Mouse (Mus musculus): ENCODE measurements around the gene Elf5. TPM values are rescaled to one million over a fixed set of nuclear protein-coding genes. Genes with fewer than 3 reads are reported as not detected.

The Elf5 gene
- polyA plus RNA-seq (2016; fragmentation: Nextera tagmentation; extraction: Ambion mirVana), result not detected in 2 replicates

GRCm38 (mm10) chr2:103411348-103411747 lies at the start of gene Elf5:
Gene Elf5, plus strand, starts transcription at chr2:103411688.
- Histone ChIP-seq H3K4me3 (no peak within 1 kb of the TSS), H3K9ac (no peak within 1 kb of the TSS), H3K4me2 (no peak within 1 kb of the TSS), H3K36me3 (no peaks in the 10 kb centered on the region), H3K27ac (ENCODE audit: poor library complexity, severe bottlenecking) (no peak within 1 kb of the TSS), H3K27me3 (replicated peaks) (no peaks in the 10 kb centered on the region), H3K9me3 (replicated peaks) (no peaks in the 10 kb centered on the region), H3K4me1 (replicated peaks) (peaks cover 8% of the 10 kb centered on the region)
- WGBS, result 62% methylated on average over 6 of the region's 6 CpGs
- ATAC-seq (ENCODE audit: insufficient number of reproducible peaks, low FRiP score), result no peak

- ATAC-seq (ENCODE audit: insufficient number of reproducible peaks, low FRiP score), result no peak
- no peak overlapping the region for H3K27ac ChIP-seq (ENCODE audit: poor library complexity, severe bottlenecking)
- no peak overlapping the region for H3K4me3 ChIP-seq
- WGBS, result 55% methylated on average over 5 of the region's 5 CpGs
- H3K4me1 ChIP-seq (replicated peaks), result no peaks in the 10 kb centered on the region
- H3K36me3 ChIP-seq, result no peaks in the 10 kb centered on the region
- H3K27me3 ChIP-seq (replicated peaks), result 0 out of 2 replicates have a peak, but pooled peaks cover 5% of the 10 kb centered on the region
- no peaks in the 10 kb centered on the region for H3K9me3 ChIP-seq (replicated peaks)
- no peak overlapping the region for H3K4me2 ChIP-seq
- H3K9ac ChIP-seq, result no peak overlapping the region
Observed at GRCm38 (mm10) chr2:103372541-103372940, 38.9 kb upstream of the Elf5 start.

DNA sequence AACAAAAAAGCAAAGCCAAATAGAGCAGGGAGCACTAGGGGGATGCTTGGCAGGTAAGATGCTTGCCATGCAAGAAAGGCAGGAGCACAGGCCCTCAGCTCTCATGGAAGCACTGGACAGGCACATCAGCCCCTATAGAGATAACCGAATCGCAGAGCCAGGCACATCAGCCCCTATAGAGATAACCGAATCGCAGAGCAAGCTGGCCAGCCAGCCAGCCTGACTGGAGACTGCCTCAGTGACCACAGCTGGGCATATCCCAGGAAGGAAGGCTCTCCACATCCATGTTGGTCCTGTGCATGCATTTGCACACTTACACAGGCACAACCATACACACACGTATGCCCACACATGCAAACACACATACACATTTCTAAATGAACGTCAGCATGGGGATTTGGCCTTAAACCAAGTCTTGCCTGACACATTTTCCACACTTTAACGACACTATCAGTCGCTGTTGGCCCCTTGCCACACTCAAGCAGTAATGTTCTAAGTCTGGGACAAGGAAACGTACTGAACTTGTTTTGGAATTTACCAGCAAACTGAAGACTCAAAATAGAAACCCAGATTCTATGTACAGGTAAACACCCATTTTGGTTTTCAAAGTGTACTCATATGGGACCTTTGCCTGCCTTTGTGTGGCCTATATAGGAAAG lies 31.9 kb upstream of the Elf5 start:
- Histone ChIP-seq H3K9ac (no peak overlapping the region), H3K4me3 (no peak overlapping the region), H3K27me3 (replicated peaks) (no peaks in the 10 kb centered on the region), H3K9me3 (replicated peaks) (no peaks in the 10 kb centered on the region), H3K4me1 (replicated peaks) (peaks cover 17% of the 10 kb centered on the region), H3K4me2 (peak overlapping the region; percentile 32), H3K36me3 (no peaks in the 10 kb centered on the region), H3K27ac (ENCODE audit: poor library complexity, severe bottlenecking) (peak overlapping the region; percentile 55)
- WGBS, result 18% methylated on average over 9 of the region's 9 CpGs
- peak; percentile 61; the same call in 1 of the 2 replicates for ATAC-seq (ENCODE audit: insufficient number of reproducible peaks, low FRiP score)

- Histone ChIP-seq H3K4me3 (no peak overlapping the region), H3K9ac (no peak overlapping the region), H3K27me3 (replicated peaks) (no peaks in the 10 kb centered on the region), H3K36me3 (no peaks in the 10 kb centered on the region), H3K9me3 (replicated peaks) (0 out of 2 replicates have a peak, but pooled peaks cover 3% of the 10 kb centered on the region), H3K4me1 (replicated peaks) (peaks cover 17% of the 10 kb centered on the region), H3K4me2 (no peak overlapping the region), H3K27ac (ENCODE audit: poor library complexity, severe bottlenecking) (no peak overlapping the region)
- WGBS, result 83% methylated on average over 2 of the region's 2 CpGs
- ATAC-seq (ENCODE audit: insufficient number of reproducible peaks, low FRiP score), result no peak
Observed at GRCm38 (mm10) chr2:103382174-103382573, 29.3 kb upstream of the Elf5 start.

GRCm38 (mm10) chr2:103387881-103388280 lies 23.6 kb upstream of the Elf5 start:
- H3K36me3 ChIP-seq, result no peaks in the 10 kb centered on the region
- no peak overlapping the region for H3K4me2 ChIP-seq
- no peaks in the 10 kb centered on the region for H3K4me1 ChIP-seq (replicated peaks)
- 75% methylated on average over 1 of the region's 1 CpGs for WGBS
- H3K27me3 ChIP-seq (replicated peaks), result no peaks in the 10 kb centered on the region
- H3K27ac ChIP-seq (ENCODE audit: poor library complexity, severe bottlenecking), result no peak overlapping the region
- no peak overlapping the region for H3K9ac ChIP-seq
- no peak overlapping the region for H3K4me3 ChIP-seq
- H3K9me3 ChIP-seq (replicated peaks), result 0 out of 2 replicates have a peak, but pooled peaks cover 3% of the 10 kb centered on the region
- ATAC-seq (ENCODE audit: insufficient number of reproducible peaks, low FRiP score), result no peak

- no peak for ATAC-seq (ENCODE audit: insufficient number of reproducible peaks, low FRiP score)
Observed at GRCm38 (mm10) chr2:103388311-103388710, 23.2 kb upstream of the Elf5 start.

DNA sequence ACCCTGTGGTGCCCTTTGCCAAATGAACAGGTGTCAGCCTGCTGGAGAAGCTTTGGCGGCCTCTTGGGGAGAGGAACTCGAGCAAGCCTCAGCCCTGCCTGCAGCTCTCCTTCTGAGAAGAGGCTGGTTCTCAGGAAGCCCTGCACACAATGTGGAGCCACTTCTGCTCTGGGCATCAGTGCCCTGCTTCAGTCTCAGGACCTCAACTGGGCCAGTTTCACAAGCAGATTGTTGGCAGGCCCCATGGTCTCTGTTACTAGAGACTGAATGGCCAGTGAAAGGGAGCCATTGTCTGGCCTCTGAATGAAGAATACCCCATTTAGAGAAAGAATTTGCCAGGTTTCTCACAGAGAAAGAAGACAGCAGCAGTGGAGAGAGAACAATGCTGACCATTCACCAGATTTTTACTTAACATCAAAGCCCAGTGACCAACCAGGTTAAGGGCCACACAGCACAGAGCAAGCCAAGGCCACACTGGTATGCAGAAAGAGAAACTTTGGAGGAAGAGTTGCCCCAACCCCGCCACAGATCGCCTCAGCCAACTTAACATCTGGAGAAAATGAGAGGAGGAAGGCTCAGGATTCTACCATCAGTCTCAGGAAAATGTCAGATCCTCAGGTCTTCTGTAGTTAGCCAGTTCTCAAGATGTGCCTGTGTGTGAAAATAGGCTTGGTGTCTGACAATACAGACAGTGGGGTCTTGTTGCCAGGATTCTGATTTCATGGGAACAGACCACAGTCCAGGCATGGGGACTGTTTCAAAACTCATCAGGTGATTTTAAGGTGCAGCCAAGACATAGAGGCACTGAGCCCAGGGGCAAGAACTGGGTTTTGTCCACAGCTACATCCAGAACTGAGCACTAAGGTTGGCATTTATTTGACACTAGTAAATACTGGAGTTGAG lies 21.2 kb upstream of the Elf5 start:
- no peak overlapping the region for H3K9ac ChIP-seq
- H3K4me1 ChIP-seq (replicated peaks), result no peaks in the 10 kb centered on the region
- no peaks in the 10 kb centered on the region for H3K36me3 ChIP-seq
- no peak for ATAC-seq (ENCODE audit: insufficient number of reproducible peaks, low FRiP score)
- H3K4me3 ChIP-seq, result no peak overlapping the region
- H3K27me3 ChIP-seq (replicated peaks), result no peaks in the 10 kb centered on the region
- no peak overlapping the region for H3K27ac ChIP-seq (ENCODE audit: poor library complexity, severe bottlenecking)
- peaks cover 2% of the 10 kb centered on the region; the same call in 1 of the 2 replicates for H3K9me3 ChIP-seq (replicated peaks)
- WGBS, result 59% methylated on average over 4 of the region's 4 CpGs
- H3K4me2 ChIP-seq, result no peak overlapping the region

More at GRCm38 (mm10) chr2:103388311-103388710, 23.2 kb upstream of the Elf5 start:
- no peak overlapping the region for H3K4me2 ChIP-seq
- H3K9me3 ChIP-seq (replicated peaks), result 0 out of 2 replicates have a peak, but pooled peaks cover 3% of the 10 kb centered on the region
- H3K4me1 ChIP-seq (replicated peaks), result no peaks in the 10 kb centered on the region
- no peak overlapping the region for H3K27ac ChIP-seq (ENCODE audit: poor library complexity, severe bottlenecking)
- no peak overlapping the region for H3K9ac ChIP-seq
- H3K36me3 ChIP-seq, result no peaks in the 10 kb centered on the region
- no peaks in the 10 kb centered on the region for H3K27me3 ChIP-seq (replicated peaks)
- WGBS, result 69% methylated on average over 1 of the region's 1 CpGs
- no peak overlapping the region for H3K4me3 ChIP-seq

DNA sequence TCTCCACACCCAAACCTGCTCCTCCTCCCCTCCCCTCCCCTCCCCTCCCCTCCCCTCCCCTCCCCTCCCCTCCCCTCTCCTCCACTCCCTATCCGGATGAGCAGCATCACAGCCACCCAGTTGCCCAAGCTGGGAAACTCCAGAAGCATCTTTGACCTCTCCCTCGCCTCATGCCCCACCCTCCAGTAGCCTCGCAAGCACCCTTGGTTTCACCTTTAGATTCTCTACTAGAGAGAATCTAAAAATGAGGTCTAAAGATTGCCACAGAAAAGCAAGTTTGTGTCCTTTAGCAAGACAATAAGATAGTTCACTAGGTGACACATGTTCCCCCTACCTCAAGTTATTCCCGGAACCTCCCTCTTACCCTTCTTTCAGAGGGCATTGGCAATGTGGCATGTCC lies 19.9 kb upstream of the Elf5 start:
- H3K9ac ChIP-seq, result no peak overlapping the region
- H3K27ac ChIP-seq (ENCODE audit: poor library complexity, severe bottlenecking), result no peak overlapping the region
- H3K9me3 ChIP-seq (replicated peaks), result peaks cover 2% of the 10 kb centered on the region; the same call in 1 of the 2 replicates
- ATAC-seq (ENCODE audit: insufficient number of reproducible peaks, low FRiP score), result no peak
- no peak overlapping the region for H3K4me3 ChIP-seq
- no peaks in the 10 kb centered on the region for H3K27me3 ChIP-seq (replicated peaks)
- no peaks in the 10 kb centered on the region for H3K36me3 ChIP-seq
- 73% methylated on average over 4 of the region's 4 CpGs for WGBS
- H3K4me2 ChIP-seq, result no peak overlapping the region
- no peaks in the 10 kb centered on the region for H3K4me1 ChIP-seq (replicated peaks)

DNA sequence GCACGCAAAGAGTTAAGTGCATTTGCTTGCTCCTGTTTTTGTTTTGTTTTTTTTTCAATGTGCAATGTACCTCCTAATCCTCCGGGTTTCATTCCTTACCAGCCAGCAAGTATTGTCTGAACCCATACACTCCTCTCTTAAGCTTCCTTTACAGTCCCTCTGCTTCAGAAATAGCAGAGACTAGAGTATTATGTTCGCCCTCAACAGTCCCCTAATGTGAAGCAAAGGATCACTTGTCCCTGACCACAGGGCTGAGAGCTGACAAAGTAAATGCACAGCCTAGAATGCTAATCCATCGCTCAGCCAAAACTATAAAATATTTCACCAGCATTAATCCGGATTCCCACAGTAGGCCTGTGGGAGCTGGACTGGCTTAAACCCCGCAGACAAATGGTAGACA lies 13.4 kb upstream of the Elf5 start:
- Histone ChIP-seq H3K9ac (no peak overlapping the region), H3K27me3 (replicated peaks) (no peaks in the 10 kb centered on the region), H3K27ac (ENCODE audit: poor library complexity, severe bottlenecking) (no peak overlapping the region), H3K4me2 (no peak overlapping the region), H3K4me3 (no peak overlapping the region), H3K4me1 (replicated peaks) (no peaks in the 10 kb centered on the region), H3K9me3 (replicated peaks) (peaks cover 2% of the 10 kb centered on the region; the same call in 1 of the 2 replicates), H3K36me3 (no peaks in the 10 kb centered on the region)
- 72% methylated on average over 6 of the region's 6 CpGs for WGBS
- ATAC-seq (ENCODE audit: insufficient number of reproducible peaks, low FRiP score), result no peak

DNA sequence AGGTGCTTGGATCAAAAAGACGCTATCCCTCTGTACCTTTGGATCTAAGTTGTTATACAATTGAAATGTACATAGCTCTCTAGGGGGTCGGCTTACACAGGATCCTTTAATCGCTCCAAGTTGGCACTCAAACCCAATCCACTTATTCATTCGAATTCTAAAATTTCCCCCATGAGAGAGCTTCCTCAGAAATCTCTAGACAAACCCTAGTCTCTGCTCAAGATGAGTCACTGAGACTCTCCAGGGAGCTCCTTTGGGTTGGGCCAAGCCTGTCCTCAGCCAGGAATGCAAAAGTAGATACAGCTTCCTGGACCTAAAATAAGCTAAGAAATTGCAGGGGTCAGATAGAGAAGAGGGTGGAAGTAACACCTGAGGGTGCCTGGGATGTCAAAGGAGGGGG lies 10.8 kb upstream of the Elf5 start:
- Histone ChIP-seq H3K9me3 (replicated peaks) (no peaks in the 10 kb centered on the region), H3K36me3 (no peaks in the 10 kb centered on the region), H3K4me1 (replicated peaks) (no peaks in the 10 kb centered on the region), H3K27me3 (replicated peaks) (no peaks in the 10 kb centered on the region), H3K27ac (ENCODE audit: poor library complexity, severe bottlenecking) (no peak overlapping the region), H3K9ac (no peak overlapping the region), H3K4me3 (no peak overlapping the region), H3K4me2 (no peak overlapping the region)
- WGBS, result 69% methylated on average over 4 of the region's 4 CpGs
- ATAC-seq (ENCODE audit: insufficient number of reproducible peaks, low FRiP score), result no peak

DNA sequence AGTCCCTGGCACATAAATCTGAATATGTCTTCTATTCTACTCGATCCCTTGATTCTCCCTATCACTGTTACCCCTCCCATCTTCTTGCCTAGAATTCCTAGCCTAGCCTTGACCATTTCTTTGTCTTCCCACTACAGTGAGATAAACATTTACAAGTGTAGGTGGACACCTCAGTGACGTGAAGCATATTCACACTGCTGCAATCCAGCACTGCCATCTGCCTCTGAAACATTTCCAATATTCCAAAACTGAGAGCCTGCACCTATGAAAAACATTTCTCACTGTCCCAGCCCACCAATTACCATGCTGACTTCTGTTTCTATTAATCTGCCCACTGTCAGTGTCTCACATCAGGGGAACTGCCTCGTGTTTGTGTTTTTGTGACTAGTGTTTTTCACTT lies 5.2 kb upstream of the Elf5 start:
- WGBS, result 79% methylated on average over 3 of the region's 3 CpGs
- no peaks in the 10 kb centered on the region for H3K4me1 ChIP-seq (replicated peaks)

More for the DNA sequence above, 5.2 kb upstream of the Elf5 start:
- H3K27me3 ChIP-seq (replicated peaks), result no peaks in the 10 kb centered on the region
- H3K27ac ChIP-seq (ENCODE audit: poor library complexity, severe bottlenecking), result no peak overlapping the region
- no peak overlapping the region for H3K9ac ChIP-seq
- H3K36me3 ChIP-seq, result no peaks in the 10 kb centered on the region
- H3K9me3 ChIP-seq (replicated peaks), result no peaks in the 10 kb centered on the region
- no peak overlapping the region for H3K4me2 ChIP-seq
- H3K4me3 ChIP-seq, result no peak overlapping the region
- ATAC-seq (ENCODE audit: insufficient number of reproducible peaks, low FRiP score), result no peak

Data from heart, embryonic 12.5 days (tissue).